Mouse (Mus musculus) hindbrain, embryonic 12.5 days (tissue): ENCODE data around the gene Cdhr3. TPM values are rescaled to one million over a fixed set of nuclear protein-coding genes. Genes with fewer than 3 reads are reported as not detected.

Experiments
- ATAC-seq: fragments of 200-750 bp; cut with Nextera tagmentation; 2 replicates; pipeline ENCODE4 v1.8.0; 2017; ENCODE audit warnings: moderate TSS enrichment; ENCODE audit not compliant: low FRiP score
- H3K27ac ChIP-seq: fragments of 300-500 bp; sonication (generic); 2 replicates; pipeline ENCODE4 v1.5.1; 2016; ENCODE audit warnings: mild to moderate bottlenecking
- H3K27me3 ChIP-seq: fragments of 300-500 bp; sonication (generic); 2 replicates; pipeline ENCODE4 v1.6.1; 2016; ENCODE audit warnings: mild to moderate bottlenecking
- H3K36me3 ChIP-seq: fragments of 300-500 bp; sonication (generic); 2 replicates; pipeline ENCODE4 v1.6.1; 2016; ENCODE audit warnings: mild to moderate bottlenecking
- H3K4me1 ChIP-seq: fragments of 300-500 bp; sonication (generic); 2 replicates; pipeline ENCODE4 v1.6.1; 2016
- H3K4me2 ChIP-seq: fragments of 300-500 bp; sonication (generic); replicated peaks from 2 replicates; pipeline ENCODE4 v1.6.1; 2016; ENCODE audit warnings: mild to moderate bottlenecking
- H3K4me3 ChIP-seq: fragments of 300-500 bp; sonication (generic); 2 replicates; pipeline ENCODE4 v1.5.1; 2016; ENCODE audit warnings: mild to moderate bottlenecking
- H3K9ac ChIP-seq: fragments of 300-500 bp; sonication (generic); 2 replicates; pipeline ENCODE4 v1.6.1; 2016; ENCODE audit warnings: mild to moderate bottlenecking, moderate library complexity
- H3K9me3 ChIP-seq: fragments of 300-500 bp; sonication (generic); replicated peaks from 2 replicates; pipeline ENCODE4 v1.6.1; 2016; ENCODE audit warnings: mild to moderate bottlenecking
- WGBS: fragments of 180-500 bp; shearing (Covaris S2); methylation state at CpG from one replicate; pipeline ENCODE4 v1.1.7; 2016; 5-methylcytosine and 5-hydroxymethylcytosine counted together
- polyA plus RNA-seq: library from polyadenylated mRNA; unstranded; fragments of >200 nt; fragmentation: Nextera tagmentation; extraction: Ambion mirVana; gene quantifications from 2 replicates; pipeline ENCODE4 v1.2.1, GENCODE M21; 2016

Cdhr3 gene
- polyA plus RNA-seq, 1 experiment from 2014 or later = 0.25 TPM

- peaks cover 19% of the 10 kb centered on the region for H3K27me3 ChIP-seq
- H3K36me3 ChIP-seq = no peaks in the 10 kb centered on the region
- H3K9me3 ChIP-seq = no peaks in the 10 kb centered on the region
- H3K4me1 ChIP-seq = peaks cover 26% of the 10 kb centered on the region
- no peak overlapping the region for H3K4me2 ChIP-seq
- H3K27ac ChIP-seq = no peak overlapping the region
- ATAC-seq = no peak
- WGBS = 59% methylated on average over 13 of the region's 13 CpGs
- H3K9ac ChIP-seq = no peak overlapping the region
- no peak overlapping the region for H3K4me3 ChIP-seq
Measured at GRCm38 (mm10) chr12:33028708-33029107, 64.0 kb downstream of the Cdhr3 start.

GRCm38 (mm10) chr12:33028109-33028691 lies 64.5 kb downstream of the Cdhr3 start:
- H3K36me3 ChIP-seq = no peaks in the 10 kb centered on the region
- no peaks in the 10 kb centered on the region for H3K9me3 ChIP-seq
- H3K4me2 ChIP-seq = no peak overlapping the region
- H3K4me3 ChIP-seq = no peak overlapping the region
- no peak overlapping the region for H3K27ac ChIP-seq
- no peak overlapping the region for H3K9ac ChIP-seq
- peaks cover 16% of the 10 kb centered on the region for H3K27me3 ChIP-seq
- H3K4me1 ChIP-seq = peaks cover 22% of the 10 kb centered on the region
- WGBS = 48% methylated on average over 10 of the region's 10 CpGs
- ATAC-seq = no peak

GRCm38 (mm10) chr12:33027093-33027492 lies 65.6 kb downstream of the Cdhr3 start:
- no peak overlapping the region for H3K4me3 ChIP-seq
- H3K36me3 ChIP-seq = no peaks in the 10 kb centered on the region
- peaks cover 22% of the 10 kb centered on the region for H3K4me1 ChIP-seq
- ATAC-seq = peak; percentile 77
- H3K9ac ChIP-seq = no peak overlapping the region
- no peak overlapping the region for H3K27ac ChIP-seq
- H3K4me2 ChIP-seq = 0 out of 2 replicates have a peak overlapping the region, but pooled peaks have one; percentile 11
- WGBS = 4% methylated on average over 10 of the region's 10 CpGs
- H3K9me3 ChIP-seq = no peaks in the 10 kb centered on the region; the same call in 1 of the 2 replicates
- H3K27me3 ChIP-seq = peaks cover 13% of the 10 kb centered on the region

GRCm38 (mm10) chr12:33024524-33024923 lies 68.2 kb downstream of the Cdhr3 start:
- Histone ChIP-seq H3K4me2 (no peak overlapping the region), H3K9ac (no peak overlapping the region), H3K4me3 (no peak overlapping the region), H3K27ac (no peak overlapping the region), H3K36me3 (no peaks in the 10 kb centered on the region), H3K4me1 (peaks cover 22% of the 10 kb centered on the region), H3K9me3 (no peaks in the 10 kb centered on the region; the same call in 1 of the 2 replicates), H3K27me3 (peaks cover 12% of the 10 kb centered on the region)
- 73% methylated on average over 6 of the region's 6 CpGs for WGBS
- ATAC-seq = no peak

GRCm38 (mm10) chr12:33021751-33022150 lies 70.9 kb downstream of the Cdhr3 start:
- no peak for ATAC-seq
- H3K27me3 ChIP-seq = no peaks in the 10 kb centered on the region; the same call in 1 of the 2 replicates
- H3K4me2 ChIP-seq = no peak overlapping the region
- H3K9ac ChIP-seq = no peak overlapping the region
- no peak overlapping the region for H3K27ac ChIP-seq
- no peaks in the 10 kb centered on the region for H3K36me3 ChIP-seq
- 93% methylated on average over 4 of the region's 4 CpGs for WGBS
- no peak overlapping the region for H3K4me3 ChIP-seq
- H3K9me3 ChIP-seq = no peaks in the 10 kb centered on the region; the same call in 1 of the 2 replicates
- no peaks in the 10 kb centered on the region for H3K4me1 ChIP-seq

GRCm38 (mm10) chr12:33021140-33021539 lies 71.5 kb downstream of the Cdhr3 start:
- Histone ChIP-seq H3K9ac (no peak overlapping the region), H3K36me3 (no peaks in the 10 kb centered on the region), H3K4me2 (no peak overlapping the region), H3K27me3 (no peaks in the 10 kb centered on the region), H3K4me3 (no peak overlapping the region), H3K27ac (no peak overlapping the region), H3K4me1 (no peaks in the 10 kb centered on the region), H3K9me3 (no peaks in the 10 kb centered on the region; the same call in 1 of the 2 replicates)
- 84% methylated on average over 9 of the region's 9 CpGs for WGBS
- ATAC-seq = no peak

GRCm38 (mm10) chr12:33020011-33020410 lies 72.7 kb downstream of the Cdhr3 start:
- Histone ChIP-seq H3K36me3 (no peaks in the 10 kb centered on the region), H3K27me3 (no peaks in the 10 kb centered on the region), H3K4me1 (0 out of 2 replicates have a peak, but pooled peaks cover under 1% of the 10 kb centered on the region), H3K9ac (no peak overlapping the region), H3K27ac (no peak overlapping the region), H3K4me3 (no peak overlapping the region), H3K9me3 (no peaks in the 10 kb centered on the region; the same call in 1 of the 2 replicates), H3K4me2 (no peak overlapping the region)
- ATAC-seq = no peak
- 94% methylated on average over 6 of the region's 6 CpGs for WGBS

- H3K4me1 ChIP-seq = peaks cover 9% of the 10 kb centered on the region
- no peak overlapping the region for H3K27ac ChIP-seq
- H3K4me2 ChIP-seq = no peak overlapping the region
- H3K36me3 ChIP-seq = no peaks in the 10 kb centered on the region
- 63% methylated on average over 4 of the region's 4 CpGs for WGBS
- ATAC-seq = no peak
- no peak overlapping the region for H3K4me3 ChIP-seq
- no peak overlapping the region for H3K9ac ChIP-seq
- no peaks in the 10 kb centered on the region for H3K27me3 ChIP-seq
- no peaks in the 10 kb centered on the region; the same call in 1 of the 2 replicates for H3K9me3 ChIP-seq
Measured at GRCm38 (mm10) chr12:33018601-33019000, 74.1 kb downstream of the Cdhr3 start.

GRCm38 (mm10) chr12:33016824-33017705 lies 75.6 kb downstream of the Cdhr3 start:
- H3K27ac ChIP-seq = no peak overlapping the region
- WGBS = 77% methylated on average over 7 of the region's 7 CpGs
- no peaks in the 10 kb centered on the region; the same call in 1 of the 2 replicates for H3K9me3 ChIP-seq
- H3K4me3 ChIP-seq = no peak overlapping the region
- ATAC-seq = no peak
- H3K36me3 ChIP-seq = no peaks in the 10 kb centered on the region
- no peak overlapping the region for H3K9ac ChIP-seq
- H3K27me3 ChIP-seq = no peaks in the 10 kb centered on the region
- no peak overlapping the region for H3K4me2 ChIP-seq
- H3K4me1 ChIP-seq = peaks cover 9% of the 10 kb centered on the region

- ATAC-seq = no peak; the same call in 1 of the 2 replicates
- Histone ChIP-seq H3K4me2 (no peak overlapping the region), H3K36me3 (no peaks in the 10 kb centered on the region), H3K9me3 (0 out of 2 replicates have a peak, but pooled peaks cover 3% of the 10 kb centered on the region), H3K9ac (no peak overlapping the region), H3K4me3 (no peak overlapping the region), H3K4me1 (peaks cover 9% of the 10 kb centered on the region), H3K27ac (no peak overlapping the region), H3K27me3 (no peaks in the 10 kb centered on the region)
- WGBS = 67% methylated on average over 1 of the region's 1 CpGs
Measured at GRCm38 (mm10) chr12:33015103-33015502, 77.6 kb downstream of the Cdhr3 start.

- 0 out of 2 replicates have a peak, but pooled peaks cover 3% of the 10 kb centered on the region for H3K9me3 ChIP-seq
- no peaks in the 10 kb centered on the region for H3K36me3 ChIP-seq
- WGBS = 50% methylated on average over 7 of the region's 7 CpGs
- H3K27ac ChIP-seq = no peak overlapping the region
- ATAC-seq = peak; percentile 49; the same call in 1 of the 2 replicates
- H3K27me3 ChIP-seq = 0 out of 2 replicates have a peak, but pooled peaks cover 4% of the 10 kb centered on the region
- H3K4me3 ChIP-seq = no peak overlapping the region
- H3K9ac ChIP-seq = no peak overlapping the region
- H3K4me2 ChIP-seq = no peak overlapping the region
- H3K4me1 ChIP-seq = peaks cover 9% of the 10 kb centered on the region
Measured at GRCm38 (mm10) chr12:33014050-33014796, 78.5 kb downstream of the Cdhr3 start.

- Histone ChIP-seq H3K27ac (no peak overlapping the region), H3K4me3 (no peak overlapping the region), H3K4me2 (no peak overlapping the region), H3K9ac (no peak overlapping the region), H3K36me3 (no peaks in the 10 kb centered on the region), H3K9me3 (0 out of 2 replicates have a peak, but pooled peaks cover 3% of the 10 kb centered on the region), H3K27me3 (0 out of 2 replicates have a peak, but pooled peaks cover 4% of the 10 kb centered on the region), H3K4me1 (peaks cover 9% of the 10 kb centered on the region)
- no peak for ATAC-seq
- 34% methylated on average over 3 of the region's 3 CpGs for WGBS
Measured at GRCm38 (mm10) chr12:33010026-33010425, 82.6 kb downstream of the Cdhr3 start.
